Mouse (Mus musculus) heart, adult 2 months (tissue): ENCODE measurements around the gene Acss3.

Experiments
- CTCF ChIP-seq: fragments of 200-600 bp; IDR thresholded peaks from 2 replicates; pipeline ENCODE4 v1.8.1; 2022; ENCODE audit warnings: antibody characterized with exemption, mild to moderate bottlenecking, moderate library complexity
- POLR2A ChIP-seq: fragments of 200-500 bp; IDR thresholded peaks from 2 replicates; pipeline ENCODE4 v1.6.1; 2011; ENCODE audit warnings: mild to moderate bottlenecking, low read depth, low read length, control low read depth; ENCODE audit not compliant: insufficient read depth

DNA sequence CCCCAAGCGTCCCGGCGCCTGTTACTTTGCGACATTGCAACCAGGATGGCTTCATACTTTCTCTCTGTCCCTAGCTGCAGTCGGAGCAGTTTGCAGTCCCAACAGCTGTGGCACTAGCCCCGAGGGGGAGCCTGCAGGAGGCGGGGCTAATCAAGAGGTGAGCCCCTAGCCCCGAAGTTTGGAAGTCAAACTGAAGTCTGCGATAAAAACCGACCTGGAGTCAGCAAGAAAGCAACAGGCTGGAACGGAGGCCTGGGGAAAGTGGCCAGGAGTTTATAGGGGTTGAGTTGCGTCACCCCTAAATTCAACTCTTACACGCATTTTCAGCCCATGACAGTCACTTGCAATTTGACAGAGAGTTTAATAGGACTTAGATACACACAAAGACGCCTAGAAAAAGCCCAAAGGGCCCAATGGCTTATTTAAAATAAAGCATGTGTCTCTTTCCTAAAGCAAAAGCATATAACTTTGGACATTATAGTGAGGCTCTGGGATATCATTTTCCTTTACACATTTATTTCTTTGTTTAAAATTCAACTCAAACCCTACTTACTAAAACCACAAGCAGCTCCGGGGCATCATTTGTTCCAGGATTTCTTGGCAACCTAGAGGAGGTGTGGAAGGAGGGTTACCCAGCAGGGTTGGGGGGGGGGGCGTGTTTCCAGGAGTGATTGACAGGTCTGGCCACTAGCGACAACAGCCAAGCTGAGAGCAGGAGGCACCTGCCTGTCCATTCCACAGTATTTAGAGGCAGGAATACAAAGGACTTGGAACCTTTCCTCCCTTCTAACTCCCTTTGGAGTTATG lies at the start of gene Acss3:
- TF ChIP-seq CTCF (peak; percentile 20; the same call in 1 of the 2 replicates), POLR2A (no peak)
